Mouse (Mus musculus) hindbrain, embryonic 16.5 days (tissue): ENCODE measurements around the gene Fam69b. TPM values are rescaled to one million over a fixed set of nuclear protein-coding genes. Genes with fewer than 3 reads are reported as not detected.

Source experiments
- ATAC-seq: fragments of 200-750 bp; cut with Nextera tagmentation; 2 replicates; pipeline ENCODE4 v1.8.0; 2017; ENCODE audit warnings: moderate TSS enrichment, moderate library complexity
- H3K27ac ChIP-seq: fragments of 300-500 bp; sonication (generic); 2 replicates; pipeline ENCODE4 v1.5.1; 2014; ENCODE audit warnings: low read depth, mild to moderate bottlenecking, control low read depth, low read length, moderate library complexity
- H3K27me3 ChIP-seq: fragments of 300-500 bp; sonication (generic); replicated peaks from 2 replicates; pipeline ENCODE4 v1.6.1; 2014; ENCODE audit warnings: low read length; ENCODE audit not compliant: control insufficient read depth, insufficient read depth
- H3K36me3 ChIP-seq: fragments of 300-500 bp; sonication (generic); 2 replicates; pipeline ENCODE4 v1.6.1; 2014; ENCODE audit warnings: mild to moderate bottlenecking, low read length, moderate library complexity, mixed read lengths; ENCODE audit not compliant: control insufficient read depth, insufficient read depth
- H3K4me1 ChIP-seq: fragments of 300-500 bp; sonication (generic); 2 replicates; pipeline ENCODE4 v1.6.1; 2014; ENCODE audit warnings: low read depth, low read length; ENCODE audit not compliant: control insufficient read depth, insufficient read depth
- H3K4me2 ChIP-seq: fragments of 300-500 bp; sonication (generic); 2 replicates; pipeline ENCODE4 v1.6.1; 2014; ENCODE audit warnings: mild to moderate bottlenecking, low read length, control low read depth, moderate library complexity
- H3K4me3 ChIP-seq: fragments of 300-500 bp; sonication (generic); 2 replicates; pipeline ENCODE4 v1.5.1; 2014; ENCODE audit warnings: mild to moderate bottlenecking, low read length, control low read depth, moderate library complexity
- H3K9ac ChIP-seq: fragments of 300-500 bp; sonication (generic); 2 replicates; pipeline ENCODE4 v1.6.1; 2014; ENCODE audit warnings: low read depth, mild to moderate bottlenecking, control low read depth, low read length, moderate library complexity
- H3K9me3 ChIP-seq: fragments of 300-500 bp; sonication (generic); 2 replicates; pipeline ENCODE4 v1.6.1; 2014; ENCODE audit warnings: mild to moderate bottlenecking, low read length, moderate library complexity; ENCODE audit not compliant: control insufficient read depth
- WGBS: fragments of 180-500 bp; shearing (Covaris S2); extraction: QIAGEN DNeasy Blood & Tissue Kit; methylation state at CpG from one replicate; pipeline ENCODE4 v1.1.7; 2014; 5-methylcytosine and 5-hydroxymethylcytosine counted together
- polyA plus RNA-seq: library from polyadenylated mRNA; unstranded; fragments of >200 nt; fragmentation: Nextera tagmentation; extraction: Ambion mirVana; gene quantifications from 2 replicates; pipeline ENCODE4 v1.2.1, GENCODE M21; 2015

The Fam69b gene
- polyA plus RNA-seq, 1 experiment from 2014 or later = 156 TPM

- H3K9ac ChIP-seq = peak within 1 kb of the TSS; percentile 74
- no peaks in the 10 kb centered on the region for H3K9me3 ChIP-seq
- H3K27me3 ChIP-seq = peaks cover 14% of the 10 kb centered on the region
- H3K27ac ChIP-seq = no peak within 1 kb of the TSS
- H3K36me3 ChIP-seq = no peaks in the 10 kb centered on the region
- peak within 1 kb of the TSS; percentile 64 for H3K4me3 ChIP-seq
- peak within 1 kb of the TSS; percentile 85 for H3K4me2 ChIP-seq
- H3K4me1 ChIP-seq = peaks cover 13% of the 10 kb centered on the region; the same call in 1 of the 2 replicates
- ATAC-seq = peak; percentile 77
- 1% methylated on average over 60 of the region's 103 CpGs for WGBS
Observed at GRCm38 (mm10) chr2:26603720-26604671, 24.3 kb upstream of the Fam69b start, which contains the start of gene Agpat2. TSS of gene Agpat2 (minus strand) at chr2:26604417.

- no peak overlapping the region for H3K27ac ChIP-seq
- no peak overlapping the region for H3K4me3 ChIP-seq
- 86% methylated on average over 8 of the region's 8 CpGs for WGBS
- peaks cover 13% of the 10 kb centered on the region; the same call in 1 of the 2 replicates for H3K4me1 ChIP-seq
- H3K9me3 ChIP-seq = no peaks in the 10 kb centered on the region
- no peak overlapping the region for H3K9ac ChIP-seq
- peaks cover 14% of the 10 kb centered on the region for H3K27me3 ChIP-seq
- no peak for ATAC-seq
- H3K4me2 ChIP-seq = no peak overlapping the region
- no peaks in the 10 kb centered on the region for H3K36me3 ChIP-seq
Observed at GRCm38 (mm10) chr2:26605331-26605730, 22.9 kb upstream of the Fam69b start.

GRCm38 (mm10) chr2:26606579-26606978 is 21.7 kb upstream of the Fam69b start:
- H3K9me3 ChIP-seq = no peaks in the 10 kb centered on the region
- ATAC-seq = no peak
- no peak overlapping the region for H3K4me3 ChIP-seq
- WGBS = 85% methylated on average over 3 of the region's 3 CpGs
- no peak overlapping the region for H3K9ac ChIP-seq
- H3K36me3 ChIP-seq = no peaks in the 10 kb centered on the region
- H3K27ac ChIP-seq = no peak overlapping the region
- peaks cover 14% of the 10 kb centered on the region for H3K27me3 ChIP-seq
- H3K4me2 ChIP-seq = no peak overlapping the region
- peaks cover 13% of the 10 kb centered on the region; the same call in 1 of the 2 replicates for H3K4me1 ChIP-seq

- H3K9ac ChIP-seq = no peak overlapping the region
- ATAC-seq = 0 out of 2 replicates have a peak, but pooled peaks have one; percentile 9
- no peak overlapping the region for H3K27ac ChIP-seq
Observed at GRCm38 (mm10) chr2:26607056-26607910, 21.0 kb upstream of the Fam69b start.

GRCm38 (mm10) chr2:26608781-26609180 is 19.5 kb upstream of the Fam69b start:
- no peaks in the 10 kb centered on the region for H3K9me3 ChIP-seq
- H3K4me2 ChIP-seq = no peak overlapping the region
- peaks cover 7% of the 10 kb centered on the region for H3K27me3 ChIP-seq
- H3K9ac ChIP-seq = no peak overlapping the region
- H3K27ac ChIP-seq = no peak overlapping the region
- no peaks in the 10 kb centered on the region for H3K36me3 ChIP-seq
- peaks cover 7% of the 10 kb centered on the region; the same call in 1 of the 2 replicates for H3K4me1 ChIP-seq
- no peak overlapping the region for H3K4me3 ChIP-seq
- ATAC-seq = no peak

More at GRCm38 (mm10) chr2:26607056-26607910, 21.0 kb upstream of the Fam69b start:
- WGBS = 60% methylated on average over 6 of the region's 6 CpGs
- H3K4me3 ChIP-seq = no peak overlapping the region
- H3K4me1 ChIP-seq = peaks cover 13% of the 10 kb centered on the region; the same call in 1 of the 2 replicates
- no peak overlapping the region for H3K4me2 ChIP-seq
- H3K36me3 ChIP-seq = no peaks in the 10 kb centered on the region
- no peaks in the 10 kb centered on the region for H3K9me3 ChIP-seq
- peaks cover 14% of the 10 kb centered on the region for H3K27me3 ChIP-seq

- Histone ChIP-seq H3K4me3 (no peak overlapping the region), H3K27me3 (peaks cover 3% of the 10 kb centered on the region; the same call in 1 of the 2 replicates), H3K4me1 (peaks cover 2% of the 10 kb centered on the region; the same call in 1 of the 2 replicates), H3K4me2 (no peak overlapping the region), H3K9me3 (no peaks in the 10 kb centered on the region), H3K27ac (no peak overlapping the region), H3K9ac (no peak overlapping the region), H3K36me3 (no peaks in the 10 kb centered on the region)
- no peak for ATAC-seq
Observed at GRCm38 (mm10) chr2:26609261-26609661, 19.0 kb upstream of the Fam69b start.

GRCm38 (mm10) chr2:26610526-26610925 is 17.7 kb upstream of the Fam69b start:
- ATAC-seq = no peak
- H3K27ac ChIP-seq = no peak overlapping the region

GRCm38 (mm10) chr2:26611054-26611453 is 17.2 kb upstream of the Fam69b start:
- no peak for ATAC-seq
- H3K9ac ChIP-seq = no peak overlapping the region
- H3K9me3 ChIP-seq = no peaks in the 10 kb centered on the region
- H3K27me3 ChIP-seq = no peaks in the 10 kb centered on the region
- no peak overlapping the region for H3K27ac ChIP-seq
- no peak overlapping the region for H3K4me2 ChIP-seq
- H3K4me3 ChIP-seq = no peak overlapping the region
- no peaks in the 10 kb centered on the region for H3K4me1 ChIP-seq
- no peaks in the 10 kb centered on the region for H3K36me3 ChIP-seq

More at GRCm38 (mm10) chr2:26610526-26610925, 17.7 kb upstream of the Fam69b start:
- H3K36me3 ChIP-seq = no peaks in the 10 kb centered on the region
- no peak overlapping the region for H3K9ac ChIP-seq
- WGBS = 71% methylated on average over 3 of the region's 3 CpGs
- H3K4me1 ChIP-seq = no peaks in the 10 kb centered on the region
- H3K4me3 ChIP-seq = no peak overlapping the region
- 0 out of 2 replicates have a peak, but pooled peaks cover under 1% of the 10 kb centered on the region for H3K27me3 ChIP-seq
- H3K4me2 ChIP-seq = no peak overlapping the region
- no peaks in the 10 kb centered on the region for H3K9me3 ChIP-seq

GRCm38 (mm10) chr2:26611896-26612295 is 16.4 kb upstream of the Fam69b start:
- no peaks in the 10 kb centered on the region for H3K9me3 ChIP-seq
- H3K27me3 ChIP-seq = no peaks in the 10 kb centered on the region
- H3K4me1 ChIP-seq = no peaks in the 10 kb centered on the region
- H3K4me3 ChIP-seq = no peak overlapping the region
- H3K9ac ChIP-seq = no peak overlapping the region
- no peaks in the 10 kb centered on the region for H3K36me3 ChIP-seq
- no peak overlapping the region for H3K4me2 ChIP-seq
- ATAC-seq = no peak
- H3K27ac ChIP-seq = no peak overlapping the region
